Mouse (Mus musculus): ENCODE results near the gene Daw1. TPM values are rescaled to one million over a fixed set of nuclear protein-coding genes. Genes with fewer than 3 reads are reported as not detected.

Gene Daw1
- polyA plus RNA-seq, 1 experiment from 2014 or later = 0.25 TPM

- Histone ChIP-seq H3K27ac (ENCODE audit: low read length) (no peak overlapping the region), H3K27me3 (ENCODE audit: control insufficient read depth, insufficient read depth, low read length) (no peaks in the 10 kb centered on the region), H3K36me3 (ENCODE audit: control insufficient read depth, insufficient read depth) (no peaks in the 10 kb centered on the region), H3K9me3 (replicated peaks; ENCODE audit: control insufficient read depth, low read length) (no peaks in the 10 kb centered on the region), H3K9ac (ENCODE audit: low read length) (no peak overlapping the region), H3K4me1 (ENCODE audit: control insufficient read depth, insufficient read depth, low read length) (no peaks in the 10 kb centered on the region), H3K4me3 (ENCODE audit: low read length) (no peak overlapping the region), H3K4me2 (ENCODE audit: low read depth, low read length) (no peak overlapping the region)
- ATAC-seq (replicated peaks; ENCODE audit: extremely low read depth, insufficient read depth, low FRiP score) = no peak
- 39% methylated on average over 3 of the region's 3 CpGs for WGBS
These were observed 4.5 kb downstream of the Daw1 start for GRCm38 (mm10) chr1:83164027-83164426.

- Histone ChIP-seq H3K9me3 (replicated peaks; ENCODE audit: control insufficient read depth, low read length) (no peaks in the 10 kb centered on the region), H3K27ac (ENCODE audit: low read length) (no peak overlapping the region), H3K4me2 (ENCODE audit: low read depth, low read length) (no peak overlapping the region), H3K27me3 (ENCODE audit: control insufficient read depth, insufficient read depth, low read length) (no peaks in the 10 kb centered on the region), H3K4me3 (ENCODE audit: low read length) (no peak overlapping the region), H3K36me3 (ENCODE audit: control insufficient read depth, insufficient read depth) (no peaks in the 10 kb centered on the region), H3K4me1 (ENCODE audit: control insufficient read depth, insufficient read depth, low read length) (no peaks in the 10 kb centered on the region), H3K9ac (ENCODE audit: low read length) (no peak overlapping the region)
- 72% methylated on average over 3 of the region's 3 CpGs for WGBS
- ATAC-seq (replicated peaks; ENCODE audit: extremely low read depth, insufficient read depth, low FRiP score) = no peak
These were observed 9.6 kb downstream of the Daw1 start for GRCm38 (mm10) chr1:83169158-83169557.

DNA sequence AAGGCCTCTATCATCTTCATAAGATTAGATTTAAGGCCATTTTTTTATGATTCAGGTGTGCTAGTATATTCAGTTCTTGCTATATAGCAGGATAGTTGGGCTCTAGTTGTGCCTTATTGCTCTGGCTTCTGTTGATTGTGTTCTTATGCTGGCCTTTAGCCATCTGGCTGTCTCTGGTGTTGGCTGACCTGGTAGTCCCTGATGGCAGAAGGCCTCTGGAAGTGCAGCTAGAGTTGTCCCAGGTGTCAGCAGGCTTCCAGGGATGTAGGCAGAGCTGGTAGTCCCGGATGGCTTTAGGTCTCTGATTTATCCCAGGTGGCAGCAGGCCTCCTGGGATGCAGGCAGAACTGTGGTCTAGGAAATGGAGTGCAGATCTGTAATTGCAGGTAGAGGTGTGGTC, 16.4 kb downstream of the Daw1 start:
- Histone ChIP-seq H3K4me2 (ENCODE audit: low read depth, low read length) (no peak overlapping the region), H3K27ac (ENCODE audit: low read length) (no peak overlapping the region), H3K4me1 (ENCODE audit: control insufficient read depth, insufficient read depth, low read length) (no peaks in the 10 kb centered on the region), H3K36me3 (ENCODE audit: control insufficient read depth, insufficient read depth) (no peaks in the 10 kb centered on the region), H3K9ac (ENCODE audit: low read length) (no peak overlapping the region), H3K27me3 (ENCODE audit: control insufficient read depth, insufficient read depth, low read length) (no peaks in the 10 kb centered on the region), H3K9me3 (replicated peaks; ENCODE audit: control insufficient read depth, low read length) (no peaks in the 10 kb centered on the region), H3K4me3 (ENCODE audit: low read length) (no peak overlapping the region)
- ATAC-seq (replicated peaks; ENCODE audit: extremely low read depth, insufficient read depth, low FRiP score) = no peak
- WGBS = 62% methylated on average over 1 of the region's 1 CpGs

DNA sequence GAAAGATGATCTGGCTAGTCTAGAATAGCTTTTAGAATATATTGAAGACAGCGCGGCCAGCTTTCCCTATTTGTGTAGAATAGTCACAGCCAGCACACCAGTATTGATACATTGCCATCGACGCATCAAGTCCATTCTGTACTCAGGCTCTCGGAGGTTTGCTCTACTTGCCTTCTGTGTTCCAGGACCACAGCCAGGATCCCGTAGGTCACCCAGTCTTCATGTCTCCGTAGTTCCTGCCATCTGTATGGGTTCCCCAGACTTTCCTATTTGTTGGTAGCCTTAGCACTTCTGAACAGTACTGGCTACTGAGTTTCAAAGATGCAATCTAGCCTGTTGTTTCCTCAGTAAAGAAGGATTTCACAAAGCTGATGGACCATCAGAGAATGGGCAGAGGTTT, 20.0 kb downstream of the Daw1 start:
- H3K9me3 ChIP-seq (replicated peaks; ENCODE audit: control insufficient read depth, low read length) = no peaks in the 10 kb centered on the region
- no peak overlapping the region for H3K4me2 ChIP-seq (ENCODE audit: low read depth, low read length)
- WGBS = 85% methylated on average over 7 of the region's 7 CpGs
- no peak for ATAC-seq (replicated peaks; ENCODE audit: extremely low read depth, insufficient read depth, low FRiP score)
- no peaks in the 10 kb centered on the region for H3K36me3 ChIP-seq (ENCODE audit: control insufficient read depth, insufficient read depth)
- H3K27ac ChIP-seq (ENCODE audit: low read length) = no peak overlapping the region
- no peaks in the 10 kb centered on the region for H3K27me3 ChIP-seq (ENCODE audit: control insufficient read depth, insufficient read depth, low read length)
- no peak overlapping the region for H3K9ac ChIP-seq (ENCODE audit: low read length)
- H3K4me1 ChIP-seq (ENCODE audit: control insufficient read depth, insufficient read depth, low read length) = no peaks in the 10 kb centered on the region
- no peak overlapping the region for H3K4me3 ChIP-seq (ENCODE audit: low read length)

- ATAC-seq (replicated peaks; ENCODE audit: extremely low read depth, insufficient read depth, low FRiP score) = no peak
- H3K9ac ChIP-seq (ENCODE audit: low read length) = no peak overlapping the region
- H3K4me3 ChIP-seq (ENCODE audit: low read length) = no peak overlapping the region
- H3K9me3 ChIP-seq (replicated peaks; ENCODE audit: control insufficient read depth, low read length) = no peaks in the 10 kb centered on the region
- no peaks in the 10 kb centered on the region for H3K27me3 ChIP-seq (ENCODE audit: control insufficient read depth, insufficient read depth, low read length)
- no peak overlapping the region for H3K27ac ChIP-seq (ENCODE audit: low read length)
- H3K4me1 ChIP-seq (ENCODE audit: control insufficient read depth, insufficient read depth, low read length) = no peaks in the 10 kb centered on the region
- 47% methylated on average over 4 of the region's 4 CpGs for WGBS
- H3K4me2 ChIP-seq (ENCODE audit: low read depth, low read length) = no peak overlapping the region
- no peaks in the 10 kb centered on the region for H3K36me3 ChIP-seq (ENCODE audit: control insufficient read depth, insufficient read depth)
These were observed 21.9 kb downstream of the Daw1 start for GRCm38 (mm10) chr1:83181418-83181817.

DNA sequence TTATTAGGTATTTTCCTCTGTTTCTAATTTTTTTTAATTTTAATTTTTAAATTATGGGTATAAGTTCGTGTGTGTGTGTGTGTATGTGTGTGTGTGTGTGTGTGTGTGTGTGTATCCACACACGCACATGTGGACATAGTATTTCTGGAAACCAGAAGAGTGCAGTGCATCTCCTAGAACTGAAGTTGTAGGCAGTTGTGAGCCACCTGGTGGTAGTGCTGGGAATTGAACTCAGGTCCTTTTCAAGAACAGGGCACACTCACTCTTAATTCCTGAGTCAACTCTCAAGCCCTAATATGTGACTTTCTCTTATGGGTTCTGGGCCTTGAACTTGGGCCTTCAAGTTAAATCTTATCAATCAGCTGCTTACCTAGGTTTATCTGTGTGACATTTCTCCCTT, 27.6 kb downstream of the Daw1 start:
- Histone ChIP-seq H3K27ac (ENCODE audit: low read length) (no peak overlapping the region), H3K4me1 (ENCODE audit: control insufficient read depth, insufficient read depth, low read length) (no peaks in the 10 kb centered on the region), H3K4me2 (ENCODE audit: low read depth, low read length) (no peak overlapping the region), H3K9me3 (replicated peaks; ENCODE audit: control insufficient read depth, low read length) (no peaks in the 10 kb centered on the region), H3K4me3 (ENCODE audit: low read length) (no peak overlapping the region), H3K36me3 (ENCODE audit: control insufficient read depth, insufficient read depth) (no peaks in the 10 kb centered on the region), H3K27me3 (ENCODE audit: control insufficient read depth, insufficient read depth, low read length) (no peaks in the 10 kb centered on the region), H3K9ac (ENCODE audit: low read length) (no peak overlapping the region)
- no peak for ATAC-seq (replicated peaks; ENCODE audit: extremely low read depth, insufficient read depth, low FRiP score)
- WGBS = 56% methylated on average over 2 of the region's 2 CpGs

DNA sequence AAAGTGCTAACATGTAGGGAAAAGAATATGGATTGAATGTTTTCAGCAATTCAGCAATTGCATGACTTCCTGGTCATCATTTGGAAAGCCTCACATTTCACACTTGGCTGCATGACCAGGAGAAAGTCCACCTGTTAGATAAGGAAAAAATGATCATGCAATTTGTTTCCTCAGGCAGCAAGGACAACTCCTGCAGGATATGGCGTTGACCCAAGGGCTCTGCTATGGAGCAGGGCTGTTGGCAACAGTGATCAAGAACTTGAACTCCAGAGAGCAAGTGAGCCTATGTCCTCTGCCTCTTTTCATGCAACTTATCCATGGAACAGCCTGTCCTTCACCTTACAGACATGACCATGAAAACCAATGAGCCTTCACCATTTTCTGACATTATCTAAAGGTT, 50.4 kb downstream of the Daw1 start:
- WGBS = 79% methylated on average over 1 of the region's 1 CpGs
- H3K4me1 ChIP-seq (ENCODE audit: control insufficient read depth, insufficient read depth, low read length) = no peaks in the 10 kb centered on the region
- ATAC-seq (replicated peaks; ENCODE audit: extremely low read depth, insufficient read depth, low FRiP score) = no peak

DNA sequence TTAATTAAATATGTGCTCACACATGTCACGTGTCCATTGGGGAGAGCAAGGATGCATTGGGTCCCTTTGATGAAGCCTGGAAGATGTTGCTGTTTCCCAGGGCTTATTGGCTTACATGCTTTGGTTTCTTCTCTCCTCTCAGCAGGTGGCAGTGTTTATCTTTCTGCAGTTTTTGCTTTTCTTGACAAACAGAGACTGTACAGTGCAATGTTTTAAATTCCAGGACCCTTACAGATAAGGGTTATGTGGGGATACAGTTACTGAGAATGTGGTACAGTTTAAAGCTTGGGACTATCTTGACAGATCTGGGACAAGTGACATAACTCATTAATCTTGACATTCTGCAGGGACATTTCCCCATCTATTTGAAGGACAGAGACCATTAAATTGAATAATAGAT, 58.7 kb downstream of the Daw1 start:
- Histone ChIP-seq H3K27me3 (ENCODE audit: control insufficient read depth, insufficient read depth, low read length) (no peaks in the 10 kb centered on the region), H3K9ac (ENCODE audit: low read length) (no peak overlapping the region), H3K4me3 (ENCODE audit: low read length) (no peak overlapping the region), H3K27ac (ENCODE audit: low read length) (no peak overlapping the region), H3K36me3 (ENCODE audit: control insufficient read depth, insufficient read depth) (no peaks in the 10 kb centered on the region), H3K9me3 (replicated peaks; ENCODE audit: control insufficient read depth, low read length) (peaks cover 6% of the 10 kb centered on the region), H3K4me1 (ENCODE audit: control insufficient read depth, insufficient read depth, low read length) (no peaks in the 10 kb centered on the region), H3K4me2 (ENCODE audit: low read depth, low read length) (no peak overlapping the region)
- ATAC-seq (replicated peaks; ENCODE audit: extremely low read depth, insufficient read depth, low FRiP score) = no peak
- 27% methylated on average over 1 of the region's 1 CpGs for WGBS

More for the DNA sequence above, 50.4 kb downstream of the Daw1 start:
- H3K4me2 ChIP-seq (ENCODE audit: low read depth, low read length) = no peak overlapping the region
- H3K4me3 ChIP-seq (ENCODE audit: low read length) = no peak overlapping the region
- no peaks in the 10 kb centered on the region for H3K27me3 ChIP-seq (ENCODE audit: control insufficient read depth, insufficient read depth, low read length)
- H3K36me3 ChIP-seq (ENCODE audit: control insufficient read depth, insufficient read depth) = no peaks in the 10 kb centered on the region
- H3K9me3 ChIP-seq (replicated peaks; ENCODE audit: control insufficient read depth, low read length) = no peaks in the 10 kb centered on the region
- no peak overlapping the region for H3K9ac ChIP-seq (ENCODE audit: low read length)
- H3K27ac ChIP-seq (ENCODE audit: low read length) = no peak overlapping the region

DNA sequence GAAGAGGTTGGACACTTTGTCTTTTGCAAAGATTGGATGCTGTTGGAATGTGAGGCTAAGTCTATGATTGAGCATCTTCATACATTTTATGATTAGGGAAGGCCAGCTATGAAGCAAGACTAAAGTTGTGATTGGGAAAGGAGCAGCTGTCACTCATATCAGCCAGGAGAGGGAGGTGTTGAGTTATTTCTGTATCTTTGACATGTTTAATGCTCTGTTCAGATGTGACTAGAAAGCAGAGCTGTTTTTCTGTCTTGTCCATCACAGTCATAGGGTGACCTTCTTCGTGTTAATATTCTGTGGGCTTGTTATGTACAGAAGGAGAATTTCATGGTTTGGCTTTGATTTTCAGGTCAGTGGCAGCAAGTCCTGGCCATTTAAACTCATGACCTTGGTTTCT, 63.5 kb downstream of the Daw1 start:
- no peak overlapping the region for H3K4me3 ChIP-seq (ENCODE audit: low read length)
- no peak overlapping the region for H3K9ac ChIP-seq (ENCODE audit: low read length)
- H3K4me1 ChIP-seq (ENCODE audit: control insufficient read depth, insufficient read depth, low read length) = peaks cover 3% of the 10 kb centered on the region; the same call in 1 of the 2 replicates
- H3K27ac ChIP-seq (ENCODE audit: low read length) = no peak overlapping the region
- no peak for ATAC-seq (replicated peaks; ENCODE audit: extremely low read depth, insufficient read depth, low FRiP score)
- no peaks in the 10 kb centered on the region for H3K27me3 ChIP-seq (ENCODE audit: control insufficient read depth, insufficient read depth, low read length)
- WGBS = 57% methylated on average over 1 of the region's 1 CpGs
- no peak overlapping the region for H3K4me2 ChIP-seq (ENCODE audit: low read depth, low read length)
- H3K36me3 ChIP-seq (ENCODE audit: control insufficient read depth, insufficient read depth) = no peaks in the 10 kb centered on the region
- H3K9me3 ChIP-seq (replicated peaks; ENCODE audit: control insufficient read depth, low read length) = peaks cover 3% of the 10 kb centered on the region
